Mouse (Mus musculus) limb, embryonic 15.5 days (tissue): ENCODE data around the gene Naa15. TPM values are rescaled to one million over a fixed set of nuclear protein-coding genes. Genes with fewer than 3 reads are reported as not detected.

Source experiments
- ATAC-seq: fragments of 200-750 bp; cut with Nextera tagmentation; 2 replicates; pipeline ENCODE4 v1.8.0; 2017; ENCODE audit warnings: low read depth, moderate TSS enrichment; ENCODE audit not compliant: insufficient number of reproducible peaks, low FRiP score, low TSS enrichment
- H3K27ac ChIP-seq: fragments of 300-500 bp; sonication (generic); 2 replicates; pipeline ENCODE4 v1.5.1; 2015; ENCODE audit warnings: moderate library complexity, mild to moderate bottlenecking, inconsistent platforms
- H3K27me3 ChIP-seq: fragments of 300-500 bp; sonication (generic); 2 replicates; pipeline ENCODE4 v1.6.1; 2015; ENCODE audit warnings: inconsistent platforms
- H3K36me3 ChIP-seq: fragments of 300-500 bp; sonication (generic); 2 replicates; pipeline ENCODE4 v1.6.1; 2015; ENCODE audit warnings: inconsistent platforms
- H3K4me1 ChIP-seq: fragments of 300-500 bp; sonication (generic); 2 replicates; pipeline ENCODE4 v1.6.1; 2015; ENCODE audit warnings: inconsistent platforms
- H3K4me2 ChIP-seq: fragments of 300-500 bp; sonication (generic); 2 replicates; pipeline ENCODE4 v1.6.1; 2015; ENCODE audit warnings: mild to moderate bottlenecking, inconsistent platforms
- H3K4me3 ChIP-seq: fragments of 300-500 bp; sonication (generic); 2 replicates; pipeline ENCODE4 v1.5.1; 2015; ENCODE audit warnings: mild to moderate bottlenecking, inconsistent platforms
- H3K9ac ChIP-seq: fragments of 300-500 bp; sonication (generic); 2 replicates; pipeline ENCODE4 v1.6.1; 2015; ENCODE audit warnings: inconsistent platforms
- H3K9me3 ChIP-seq: fragments of 300-500 bp; sonication (generic); 2 replicates; pipeline ENCODE4 v1.6.1; 2016; ENCODE audit warnings: inconsistent platforms
- WGBS: fragments of 180-500 bp; shearing (Covaris S2); methylation state at CpG from one replicate; pipeline ENCODE4 v1.1.7; 2015; 5-methylcytosine and 5-hydroxymethylcytosine counted together
- polyA plus RNA-seq: library from polyadenylated mRNA; unstranded; fragments of >200 nt; fragmentation: Nextera tagmentation; extraction: Ambion mirVana; gene quantifications from 2 replicates; pipeline ENCODE4 v1.2.1, GENCODE M21; 2015

Naa15 gene
- 41.1 and 46.5 TPM in 2 replicates for polyA plus RNA-seq

GRCm38 (mm10) chr3:51415098-51416072 lies at the start of gene Naa15:
TSS of gene Naa15 (plus strand) at chr3:51415148.
- H3K9me3 ChIP-seq: no peaks in the 10 kb centered on the region
- 4% methylated on average over 43 of the region's 43 CpGs for WGBS
- H3K4me3 ChIP-seq: peak within 1 kb of the TSS; percentile 99
- H3K4me1 ChIP-seq: peaks cover 16% of the 10 kb centered on the region
- no peaks in the 10 kb centered on the region for H3K27me3 ChIP-seq
- peak within 1 kb of the TSS; percentile 95 for H3K27ac ChIP-seq
- H3K9ac ChIP-seq: peak within 1 kb of the TSS; percentile 93
- ATAC-seq: peak; percentile 87
- H3K4me2 ChIP-seq: peak within 1 kb of the TSS; percentile 60
- no peaks in the 10 kb centered on the region for H3K36me3 ChIP-seq

- Histone ChIP-seq H3K4me1 (peaks cover 12% of the 10 kb centered on the region; the same call in 1 of the 2 replicates), H3K27ac (no peak overlapping the region), H3K4me3 (peak overlapping the region; percentile 48), H3K27me3 (0 out of 2 replicates have a peak, but pooled peaks cover 5% of the 10 kb centered on the region), H3K9me3 (no peaks in the 10 kb centered on the region), H3K36me3 (no peaks in the 10 kb centered on the region), H3K9ac (no peak overlapping the region), H3K4me2 (peak overlapping the region; percentile 82)
- no peak for ATAC-seq
- 7% methylated on average over 3 of the region's 3 CpGs for WGBS
Observed at GRCm38 (mm10) chr3:51365517-51365882, 49.4 kb upstream of the Naa15 start.

GRCm38 (mm10) chr3:51366926-51367325 lies 48.0 kb upstream of the Naa15 start:
- Histone ChIP-seq H3K27ac (no peak overlapping the region), H3K4me2 (no peak overlapping the region), H3K4me1 (peaks cover 6% of the 10 kb centered on the region; the same call in 1 of the 2 replicates), H3K4me3 (no peak overlapping the region), H3K9me3 (no peaks in the 10 kb centered on the region), H3K36me3 (no peaks in the 10 kb centered on the region), H3K9ac (no peak overlapping the region), H3K27me3 (0 out of 2 replicates have a peak, but pooled peaks cover 5% of the 10 kb centered on the region)
- WGBS: 55% methylated on average over 4 of the region's 4 CpGs
- ATAC-seq: no peak

GRCm38 (mm10) chr3:51368011-51368410 lies 46.9 kb upstream of the Naa15 start:
- 48% methylated on average over 4 of the region's 4 CpGs for WGBS
- H3K27ac ChIP-seq: no peak overlapping the region

GRCm38 (mm10) chr3:51371826-51372225 lies 43.1 kb upstream of the Naa15 start:
- no peak overlapping the region for H3K9ac ChIP-seq
- WGBS: 69% methylated on average over 2 of the region's 2 CpGs
- no peak overlapping the region for H3K4me3 ChIP-seq
- no peaks in the 10 kb centered on the region for H3K9me3 ChIP-seq
- no peak for ATAC-seq
- H3K4me1 ChIP-seq: no peaks in the 10 kb centered on the region
- H3K27me3 ChIP-seq: no peaks in the 10 kb centered on the region
- no peak overlapping the region for H3K4me2 ChIP-seq
- no peaks in the 10 kb centered on the region for H3K36me3 ChIP-seq
- H3K27ac ChIP-seq: no peak overlapping the region

More at GRCm38 (mm10) chr3:51368011-51368410, 46.9 kb upstream of the Naa15 start:
- H3K9ac ChIP-seq: no peak overlapping the region
- H3K36me3 ChIP-seq: no peaks in the 10 kb centered on the region
- no peak overlapping the region for H3K4me3 ChIP-seq
- H3K4me1 ChIP-seq: peaks cover 6% of the 10 kb centered on the region; the same call in 1 of the 2 replicates
- no peak overlapping the region for H3K4me2 ChIP-seq
- no peaks in the 10 kb centered on the region for H3K9me3 ChIP-seq
- no peak for ATAC-seq
- 0 out of 2 replicates have a peak, but pooled peaks cover 5% of the 10 kb centered on the region for H3K27me3 ChIP-seq

- no peak for ATAC-seq
- no peak overlapping the region for H3K4me2 ChIP-seq
- 53% methylated on average over 5 of the region's 5 CpGs for WGBS
- H3K9ac ChIP-seq: no peak overlapping the region
- H3K36me3 ChIP-seq: no peaks in the 10 kb centered on the region
- H3K27me3 ChIP-seq: no peaks in the 10 kb centered on the region
- H3K4me1 ChIP-seq: no peaks in the 10 kb centered on the region
- no peak overlapping the region for H3K27ac ChIP-seq
- H3K9me3 ChIP-seq: no peaks in the 10 kb centered on the region
- H3K4me3 ChIP-seq: no peak overlapping the region
Observed at GRCm38 (mm10) chr3:51372883-51373282, 42.1 kb upstream of the Naa15 start.

GRCm38 (mm10) chr3:51373544-51373943 lies 41.4 kb upstream of the Naa15 start:
- Histone ChIP-seq H3K27me3 (no peaks in the 10 kb centered on the region), H3K4me2 (no peak overlapping the region), H3K27ac (no peak overlapping the region), H3K36me3 (no peaks in the 10 kb centered on the region), H3K9me3 (no peaks in the 10 kb centered on the region), H3K4me3 (no peak overlapping the region), H3K4me1 (peaks cover 5% of the 10 kb centered on the region), H3K9ac (no peak overlapping the region)
- WGBS: 74% methylated on average over 5 of the region's 5 CpGs
- no peak for ATAC-seq

GRCm38 (mm10) chr3:51375307-51376265 lies 39.4 kb upstream of the Naa15 start:
- 85% methylated on average over 19 of the region's 19 CpGs for WGBS
- Histone ChIP-seq H3K4me1 (peaks cover 8% of the 10 kb centered on the region), H3K36me3 (no peaks in the 10 kb centered on the region), H3K27me3 (no peaks in the 10 kb centered on the region), H3K4me2 (no peak overlapping the region), H3K9me3 (no peaks in the 10 kb centered on the region), H3K27ac (no peak overlapping the region), H3K4me3 (no peak overlapping the region), H3K9ac (no peak overlapping the region)
- no peak for ATAC-seq

GRCm38 (mm10) chr3:51377878-51378664 lies 36.9 kb upstream of the Naa15 start:
- 35% methylated on average over 31 of the region's 31 CpGs for WGBS
- no peak overlapping the region for H3K27ac ChIP-seq

GRCm38 (mm10) chr3:51378665-51378946 lies 36.3 kb upstream of the Naa15 start:
- Histone ChIP-seq H3K4me2 (peak overlapping the region; percentile 31), H3K9ac (no peak overlapping the region), H3K27ac (no peak overlapping the region), H3K4me1 (peaks cover 8% of the 10 kb centered on the region), H3K9me3 (no peaks in the 10 kb centered on the region), H3K27me3 (no peaks in the 10 kb centered on the region), H3K4me3 (peak overlapping the region; percentile 23), H3K36me3 (no peaks in the 10 kb centered on the region)
- no peak for ATAC-seq
- WGBS: 69% methylated on average over 3 of the region's 3 CpGs

More at GRCm38 (mm10) chr3:51377878-51378664, 36.9 kb upstream of the Naa15 start:
- Histone ChIP-seq H3K4me1 (peaks cover 8% of the 10 kb centered on the region), H3K9ac (no peak overlapping the region), H3K9me3 (no peaks in the 10 kb centered on the region), H3K4me3 (peak overlapping the region; percentile 23), H3K27me3 (no peaks in the 10 kb centered on the region), H3K4me2 (peak overlapping the region; percentile 31), H3K36me3 (no peaks in the 10 kb centered on the region)
- no peak for ATAC-seq
